Mouse (Mus musculus) bone marrow macrophage, adult 2 months (primary cell): ENCODE data around the gene Kif13a. TPM values are rescaled to one million over a fixed set of nuclear protein-coding genes. Genes with fewer than 3 reads are reported as not detected.

ENCODE experiments used
- H3K27ac ChIP-seq: 2 replicates; pipeline ENCODE4 v1.5.1; 2012; ENCODE audit warnings: low read depth, low read length; ENCODE audit not compliant: insufficient read depth
- H3K4me1 ChIP-seq: 2 replicates; pipeline ENCODE4 v1.6.1; 2012; ENCODE audit warnings: low read length; ENCODE audit not compliant: control insufficient read depth, insufficient read depth
- H3K4me3 ChIP-seq: 2 replicates; pipeline ENCODE4 v1.5.1; 2012; ENCODE audit warnings: mild to moderate bottlenecking, low read length, moderate library complexity; ENCODE audit not compliant: insufficient read depth
- CTCF ChIP-seq: IDR thresholded peaks from 2 replicates; pipeline ENCODE4 v1.5.1; 2012; ENCODE audit warnings: low read depth, mild to moderate bottlenecking, low read length, moderate library complexity
- POLR2A ChIP-seq: IDR thresholded peaks from 2 replicates; pipeline ENCODE4 v1.6.1; 2012; ENCODE audit warnings: mild to moderate bottlenecking, low read depth, low read length, borderline replicate concordance
- polyA plus RNA-seq: library from polyadenylated mRNA; stranded (reverse); fragments of >200 nt; gene quantifications from 2 replicates; pipeline ENCODE4 v1.2.4, GENCODE M21; 2012; ENCODE audit not compliant: missing spikeins, insufficient read depth, insufficient read length

The Kif13a gene
- polyA plus RNA-seq, 1 experiment: 18.8 TPM

DNA sequence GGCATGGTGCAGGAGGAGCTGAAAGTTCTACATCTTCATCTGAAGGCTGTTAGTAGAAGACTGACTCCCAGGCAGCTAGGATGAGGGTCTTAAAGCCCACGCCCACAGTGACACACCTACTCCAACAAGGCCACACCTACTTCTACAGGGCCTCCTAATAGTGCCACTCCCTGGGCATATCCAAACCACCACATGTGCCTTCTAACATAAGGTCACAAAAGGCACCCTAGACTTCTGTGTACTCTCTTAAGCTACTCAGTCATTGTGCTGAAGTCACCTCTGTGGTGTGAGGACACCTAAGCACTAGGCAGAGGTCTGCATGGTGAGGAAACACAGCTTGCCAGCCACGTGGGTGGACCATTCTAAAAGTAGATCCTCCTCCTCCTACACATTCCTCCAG is 187.3 kb downstream of the Kif13a start:
- Histone ChIP-seq H3K27ac (no peak overlapping the region), H3K4me1 (peaks cover 7% of the 10 kb centered on the region), H3K4me3 (no peak overlapping the region)
- TF ChIP-seq CTCF (no peak), POLR2A (no peak)

DNA sequence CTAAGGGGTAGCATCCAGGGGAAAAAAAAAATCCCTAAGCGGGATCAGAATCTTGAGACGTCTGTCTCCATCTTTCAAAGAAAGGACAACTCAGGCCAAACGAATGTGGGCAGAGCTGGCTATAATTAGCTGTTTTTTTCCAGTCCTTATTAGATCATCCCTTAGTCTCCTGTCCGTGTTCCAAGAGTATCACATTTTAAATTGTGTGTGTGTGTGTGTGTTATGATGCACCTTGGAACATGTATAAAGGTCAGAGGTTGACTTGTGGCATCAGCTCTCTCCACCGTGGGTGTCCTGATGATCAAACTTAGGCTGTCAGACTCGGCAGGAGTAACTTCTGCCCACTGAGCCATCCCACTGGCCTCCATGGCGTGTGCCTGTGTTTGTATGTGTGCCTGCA is 190.2 kb downstream of the Kif13a start:
- H3K4me1 ChIP-seq: peaks cover 12% of the 10 kb centered on the region
- TF ChIP-seq CTCF (no peak), POLR2A (no peak)
- H3K27ac ChIP-seq: no peak overlapping the region
- no peak overlapping the region for H3K4me3 ChIP-seq

DNA sequence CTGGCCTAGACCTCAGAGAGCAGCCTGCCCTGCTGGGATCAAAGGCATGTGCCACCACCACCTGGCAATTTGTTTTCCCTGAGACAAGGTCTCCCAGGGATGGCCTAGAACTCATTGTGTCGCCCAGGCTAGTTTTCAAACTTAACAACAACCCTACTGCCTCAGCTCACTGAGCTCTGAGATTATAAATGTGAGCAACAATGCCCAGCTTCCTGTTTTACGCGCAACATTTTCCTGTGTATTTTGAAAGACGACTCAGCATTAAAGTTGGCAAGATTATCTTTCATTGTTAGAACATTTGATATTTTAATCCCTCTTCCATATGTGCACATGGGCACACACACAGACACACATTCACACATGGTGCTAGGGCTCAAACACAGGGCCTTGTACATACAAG is 192.2 kb downstream of the Kif13a start:
- no peak for TF ChIP-seq POLR2A
- TF ChIP-seq CTCF: no peak
- H3K27ac ChIP-seq: peak overlapping the region; percentile 28
- no peak overlapping the region; the same call in 1 of the 2 replicates for H3K4me3 ChIP-seq
- H3K4me1 ChIP-seq: peaks cover 20% of the 10 kb centered on the region

DNA sequence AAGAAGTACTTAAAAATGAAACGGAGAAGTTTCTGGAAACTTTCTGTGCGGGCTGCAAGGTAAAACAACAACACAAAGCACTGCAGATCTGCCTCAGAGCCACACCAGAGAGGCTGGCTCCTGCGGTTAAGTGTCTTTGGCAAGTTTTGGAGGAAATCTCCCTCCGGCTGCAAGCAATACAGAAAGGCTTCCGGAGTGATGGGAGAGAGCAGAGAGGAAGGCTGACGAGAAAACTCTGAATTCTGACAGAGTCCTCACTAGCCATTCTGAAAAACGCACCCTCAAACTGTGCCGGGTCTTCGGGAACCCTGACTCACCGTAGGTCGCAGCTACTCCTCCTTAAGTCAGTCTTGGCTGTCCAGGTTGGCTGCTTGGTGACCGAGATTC is 193.2 kb downstream of the Kif13a start:
- TF ChIP-seq POLR2A: no peak
- Histone ChIP-seq H3K4me3 (peak overlapping the region; percentile 69), H3K4me1 (peaks cover 20% of the 10 kb centered on the region), H3K27ac (peak overlapping the region; percentile 89)

DNA sequence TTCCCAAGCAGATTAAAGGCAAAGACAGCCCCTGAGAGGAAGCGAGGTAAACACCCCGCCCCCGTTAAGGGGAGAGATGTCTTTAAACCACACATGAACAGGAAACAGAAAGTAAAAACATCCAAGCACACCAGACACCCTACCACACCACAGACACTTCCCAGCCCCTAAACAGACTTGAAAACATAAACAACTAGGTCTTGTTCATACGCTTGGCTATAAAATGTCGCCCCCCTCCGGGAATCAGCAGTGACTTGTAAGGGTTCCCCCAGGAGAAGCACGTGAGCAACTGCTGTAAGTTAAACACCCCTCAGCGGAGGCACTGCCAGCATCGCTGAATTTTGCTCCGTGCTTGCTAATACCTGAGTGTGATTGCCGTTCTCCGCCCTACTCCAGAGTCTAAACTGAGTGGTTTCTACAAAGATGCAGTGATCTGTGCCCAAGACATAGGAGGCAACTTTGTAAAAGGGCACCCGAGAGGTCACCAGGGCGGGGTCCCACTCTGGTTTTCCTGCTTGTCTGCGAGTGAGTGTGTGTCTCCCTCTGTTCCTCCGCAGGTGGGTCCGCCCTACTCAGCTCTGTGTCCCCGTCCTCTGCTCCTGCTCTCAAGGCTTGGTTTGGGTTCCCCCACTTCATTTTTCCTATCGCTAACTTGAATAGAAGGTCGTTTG is 193.7 kb downstream of the Kif13a start:
- H3K4me3 ChIP-seq: peak overlapping the region; percentile 69
- peak overlapping the region; percentile 89 for H3K27ac ChIP-seq
- H3K4me1 ChIP-seq: peaks cover 20% of the 10 kb centered on the region
- TF ChIP-seq POLR2A: peak; percentile 20; the same call in 1 of the 2 replicates
- no peak for TF ChIP-seq CTCF

DNA sequence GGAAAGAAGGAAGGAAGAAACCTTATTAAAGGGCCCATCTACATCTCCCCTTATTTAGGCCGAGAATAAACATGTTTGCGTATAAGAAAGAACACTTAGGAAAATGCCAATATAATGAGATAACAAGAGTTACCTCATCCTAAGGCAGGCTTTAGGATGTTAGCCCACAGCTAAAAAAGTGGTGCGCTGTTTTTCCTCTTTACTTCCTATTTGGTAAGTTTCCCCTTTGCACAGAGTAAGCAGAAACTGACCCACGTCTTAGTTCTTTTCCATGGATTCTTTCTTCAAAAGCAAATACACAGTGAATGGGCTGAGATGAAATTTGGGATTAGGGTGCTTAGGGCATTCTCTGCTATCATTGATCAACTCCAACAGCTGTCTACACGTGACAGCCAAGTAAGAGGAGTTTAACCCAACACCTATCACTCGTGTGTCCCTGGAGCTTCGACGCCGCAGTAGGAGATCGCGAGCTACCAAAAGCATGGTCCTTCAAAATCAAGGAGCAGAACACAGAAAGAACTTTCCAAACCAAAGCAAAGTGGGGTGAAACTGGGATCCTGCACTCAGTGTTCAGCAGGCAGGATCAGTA is 194.4 kb downstream of the Kif13a start:
- no peak for TF ChIP-seq CTCF
- TF ChIP-seq POLR2A: no peak
- peaks cover 20% of the 10 kb centered on the region for H3K4me1 ChIP-seq
- H3K4me3 ChIP-seq: peak overlapping the region; percentile 69
- H3K27ac ChIP-seq: peak overlapping the region; percentile 89

DNA sequence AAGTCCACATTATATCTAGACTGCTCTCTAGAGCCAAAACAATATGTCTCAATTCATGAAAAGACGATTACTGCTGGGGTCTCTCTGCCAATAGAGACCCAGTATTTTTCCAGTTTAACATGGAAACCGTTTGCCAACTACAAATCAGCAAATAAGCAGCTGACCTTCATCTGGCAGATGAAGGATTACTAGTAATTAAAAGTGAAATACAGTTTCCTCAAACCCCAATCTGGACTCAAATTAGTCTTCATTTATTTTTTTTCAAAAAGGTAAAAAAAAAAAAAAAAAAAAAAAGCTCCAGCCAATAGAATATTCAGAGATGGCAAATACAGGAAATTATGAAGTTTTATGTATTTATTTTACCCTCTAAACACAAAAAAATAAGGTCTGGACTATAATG is 199.7 kb downstream of the Kif13a start:
- H3K4me3 ChIP-seq: no peak overlapping the region
- H3K27ac ChIP-seq: no peak overlapping the region
- no peak for TF ChIP-seq CTCF
- peaks cover 15% of the 10 kb centered on the region for H3K4me1 ChIP-seq

DNA sequence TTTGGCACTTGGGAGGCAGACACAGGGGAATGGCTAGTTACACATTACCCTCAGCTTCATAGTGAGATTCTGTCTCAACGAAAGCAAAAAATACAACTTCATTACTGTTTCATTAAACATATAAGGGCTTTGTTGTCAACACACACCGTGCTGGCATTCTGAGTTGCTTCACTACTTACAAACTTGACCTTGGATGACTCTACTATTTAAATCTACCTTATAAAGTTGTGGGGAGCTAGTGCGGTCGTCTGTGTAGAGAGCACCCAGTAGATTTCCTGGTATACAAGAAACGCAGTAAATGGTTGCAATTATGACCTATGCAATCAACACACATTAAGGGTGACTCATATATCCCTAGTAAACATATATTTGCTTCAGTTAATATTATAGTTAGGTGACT is 201.3 kb downstream of the Kif13a start:
- no peak for TF ChIP-seq POLR2A
- no peak for TF ChIP-seq CTCF
- Histone ChIP-seq H3K4me1 (peaks cover 11% of the 10 kb centered on the region), H3K27ac (peak overlapping the region; percentile 50), H3K4me3 (peak overlapping the region; percentile 60)

DNA sequence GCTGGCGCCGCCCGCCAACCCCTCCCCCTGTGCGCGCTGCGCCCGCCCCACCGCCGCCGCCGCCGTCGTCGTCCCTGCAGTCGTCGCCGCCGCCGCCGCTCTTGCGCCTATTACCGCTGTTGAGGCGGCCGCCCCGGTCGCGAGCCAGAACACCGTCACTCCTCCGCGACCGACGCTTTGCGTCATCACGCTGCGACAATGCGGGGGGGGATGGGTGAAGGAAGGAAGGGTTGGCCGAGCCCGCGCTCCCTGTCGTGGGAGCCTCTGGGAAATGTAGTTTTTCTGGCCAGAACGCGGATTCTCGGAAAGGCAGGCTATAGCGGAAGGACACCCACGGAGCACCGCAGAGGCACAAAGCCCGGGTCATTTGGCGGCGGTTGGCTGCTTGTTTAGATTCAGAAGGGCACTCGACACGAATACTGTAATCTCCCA is 201.8 kb downstream of the Kif13a start, which contains the start of gene Nup153:
TSS of gene Nup153 (minus strand) at position 104 of the 432 bp plus-strand sequence.
- Histone ChIP-seq H3K4me1 (peaks cover 10% of the 10 kb centered on the region), H3K27ac (peak within 1 kb of the TSS; percentile 76), H3K4me3 (peak within 1 kb of the TSS; percentile 75)
- TF ChIP-seq CTCF: no peak
- no peak for TF ChIP-seq POLR2A

DNA sequence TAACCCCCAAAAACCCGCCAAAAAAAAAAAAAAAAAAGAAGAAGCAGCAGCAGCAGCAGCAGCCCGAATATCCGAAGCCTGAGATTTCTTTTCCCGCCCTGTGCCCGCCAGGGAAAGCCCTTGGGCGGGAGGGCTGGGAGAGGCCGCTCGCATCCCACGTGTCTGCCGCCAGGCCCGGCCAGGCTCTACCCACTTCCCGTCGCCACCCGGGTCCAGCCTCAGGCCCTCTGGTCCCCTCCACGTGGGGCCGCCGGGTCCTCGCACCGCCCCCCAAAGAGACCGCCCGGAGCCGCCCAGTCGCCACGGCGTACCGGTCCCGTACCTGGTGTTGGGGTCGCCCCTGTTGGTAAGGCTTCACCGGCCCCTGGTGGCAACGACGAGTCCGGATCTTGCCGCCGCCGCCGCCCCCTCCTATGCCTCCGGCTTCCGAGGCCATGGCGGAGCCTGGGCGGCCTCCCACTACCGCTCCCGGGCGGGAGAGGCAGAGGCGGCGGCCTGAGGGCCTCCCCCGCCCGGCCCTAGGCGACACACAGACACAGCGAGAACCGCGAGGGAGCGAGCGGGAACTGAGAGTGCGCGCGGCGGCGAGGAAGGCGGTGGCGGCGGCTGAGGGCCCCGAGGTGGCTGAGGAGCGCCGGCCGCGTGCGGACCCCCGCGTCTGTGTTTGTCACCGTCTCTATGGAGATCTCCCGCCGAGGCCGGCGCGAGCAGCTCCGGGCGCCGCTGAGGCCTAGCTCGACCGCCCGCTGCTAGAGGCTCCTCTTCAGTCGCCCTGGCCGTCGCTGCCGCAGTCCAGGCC is 202.4 kb downstream of the Kif13a start:
- H3K4me3 ChIP-seq: peak overlapping the region; percentile 75
- H3K4me1 ChIP-seq: peaks cover 10% of the 10 kb centered on the region
- TF ChIP-seq POLR2A: no peak
- TF ChIP-seq CTCF: no peak
- H3K27ac ChIP-seq: peak overlapping the region; percentile 76
